15 mouse cellular contexts compared by ENCODE assay signal in genomic region chr9:48964587-48965040, GRCm38 (mm10). TPM values are rescaled to one million over a fixed set of nuclear protein-coding genes. Genes with fewer than 3 reads are reported as not detected.
A peak's percentile ranks its signal among the peaks of the same experiment; 100 is the strongest.
DNase-seq lines count a peak whose midpoint lies in the region; ATAC-seq and TF ChIP-seq lines count a peak whose summit lies in the region.
"Had no signal": no experiment of that assay in that cellular context is flagged by ENCODE, and none has a peak within 500 bp of the region (broad histone marks: within the 10 kb centered on the region; RNA-seq: fewer than 3 reads in every experiment).

Gene Htr3b, minus strand, starts transcription at chr9:48964990.

- H3K36me3 ChIP-seq in forebrain, embryonic 15.5 days = no peaks in the 10 kb centered on the region
- H3K36me3 ChIP-seq: heart, embryonic 15.5 days; neural tube, embryonic 15.5 days had no signal

- no peak for ATAC-seq in forebrain, embryonic 15.5 days (replicated peaks)

- intact Hi-C loops in gastrocnemius, adult 2 months (cut with DNase I) = no loop called here

- TF ChIP-seq CTCF in gastrocnemius, adult 2 months (IDR thresholded peaks at IDR 0.05) = peak; percentile 45; the same call in 1 of the 2 replicates

- WGBS in forebrain, embryonic 15.5 days = 77% methylated on average over 7 of the region's 7 CpGs

- DNase-seq in gastrocnemius, adult 2 months = no peak
- DNase-seq in gastrocnemius, adult 18-20 months (ENCODE audit: low spot score) = no peak
- peak; percentile 10 for DNase-seq in lung, postnatal 10 days
- no peak for DNase-seq in lung, postnatal 25 days (ENCODE audit: low spot score)
- peak; percentile 61 for DNase-seq in ZHBTc4 (ENCODE audit: low read depth, low spot score)
- peak; percentile 18 for DNase-seq in thymus, postnatal 14 days
- DNase-seq in yolk sac, embryonic 10.5 days (ENCODE audit: low spot score) = no peak
- DNase-seq: cerebellum, postnatal 25 days had no signal

- H3K27ac ChIP-seq in gastrocnemius, adult 2 months = no peak within 1 kb of the TSS
- H3K27ac ChIP-seq in forebrain, embryonic 15.5 days (replicated peaks) = no peak within 1 kb of the TSS
- H3K27ac ChIP-seq: heart, embryonic 15.5 days; neural tube, embryonic 15.5 days had no signal

- H3K4me3 ChIP-seq in gastrocnemius, adult 2 months = no peak within 1 kb of the TSS
- no peak within 1 kb of the TSS for H3K4me3 ChIP-seq in forebrain, embryonic 15.5 days
- H3K4me3 ChIP-seq: heart, embryonic 15.5 days; neural tube, embryonic 15.5 days had no signal

- no peak within 1 kb of the TSS for H3K4me2 ChIP-seq in forebrain, embryonic 15.5 days (replicated peaks)
- H3K4me2 ChIP-seq: heart, embryonic 15.5 days; neural tube, embryonic 15.5 days had no signal

- no peaks in the 10 kb centered on the region for H3K9me3 ChIP-seq in forebrain, embryonic 15.5 days
- H3K9me3 ChIP-seq: heart, embryonic 15.5 days; neural tube, embryonic 15.5 days had no signal

- no peak within 1 kb of the TSS for H3K9ac ChIP-seq in forebrain, embryonic 15.5 days (replicated peaks)
- H3K9ac ChIP-seq: heart, embryonic 15.5 days; neural tube, embryonic 15.5 days had no signal

- peaks cover 11% of the 10 kb centered on the region; the same call in 1 of the 2 replicates for H3K4me1 ChIP-seq in forebrain, embryonic 15.5 days

- peaks cover 15% of the 10 kb centered on the region for H3K27me3 ChIP-seq in forebrain, embryonic 15.5 days
- H3K27me3 ChIP-seq: neural tube, embryonic 15.5 days had no signal

RNA-seq across cellular contexts. Expression of gene Htr3b, which starts in this region (rescaled TPM):
- not detected for total RNA-seq in gastrocnemius, adult 2 months (2021)
- not detected for total RNA-seq in gastrocnemius, adult 18-20 months (2021)
- not detected in 2 replicates for polyA plus RNA-seq in forebrain, embryonic 15.5 days (2015; fragmentation: Nextera tagmentation; extraction: Ambion mirVana)
- total RNA-seq: ES-E14; left cerebral cortex, adult 8-10 months; megakaryocyte, adult 5-6 weeks had no signal
- polyA plus RNA-seq: heart, embryonic 15.5 days; kidney, embryonic 14.5 days had no signal

Comparison
In these comparisons a context has a peak if more than half of its experiments do, and no peak if none do; other contexts are left out.
1. DNase-seq: peak in lung, postnatal 10 days (single experiment), ZHBTc4 (single experiment) and thymus, postnatal 14 days (single experiment); none in gastrocnemius, adult 2 months (single experiment), gastrocnemius, adult 18-20 months (single experiment), lung, postnatal 25 days (single experiment) and yolk sac, embryonic 10.5 days (single experiment).